Mouse (Mus musculus): ENCODE measurements around the gene Capn7. TPM values are rescaled to one million over a fixed set of nuclear protein-coding genes. Genes with fewer than 3 reads are reported as not detected.

Gene Capn7
- polyA plus RNA-seq, 1 experiment from 2014 or later, result 38.5 TPM

GRCm38 (mm10) chr14:31405652-31406051, 69.2 kb downstream of the Capn7 start:
- Histone ChIP-seq H3K27me3 (ENCODE audit: control insufficient read depth, insufficient read depth, low read length) (no peaks in the 10 kb centered on the region), H3K4me1 (ENCODE audit: control insufficient read depth, insufficient read depth, low read length) (peaks cover 4% of the 10 kb centered on the region; the same call in 1 of the 2 replicates), H3K4me2 (ENCODE audit: low read depth, low read length) (no peak overlapping the region), H3K27ac (replicated peaks; ENCODE audit: low read depth, low read length) (no peak overlapping the region), H3K36me3 (replicated peaks; ENCODE audit: control insufficient read depth, insufficient read depth, low read depth, low read length) (no peaks in the 10 kb centered on the region; the same call in 1 of the 2 replicates), H3K4me3 (ENCODE audit: low read depth, low read length) (no peak overlapping the region), H3K9me3 (replicated peaks; ENCODE audit: control insufficient read depth, low read length) (no peaks in the 10 kb centered on the region), H3K9ac (replicated peaks; ENCODE audit: low read length) (no peak overlapping the region)
- ATAC-seq (replicated peaks; ENCODE audit: insufficient number of reproducible peaks, low FRiP score, low TSS enrichment, low read depth) (no peak), DNase-seq (ENCODE audit: low spot score) (no peak)
- 85% methylated on average over 6 of the region's 6 CpGs for WGBS

GRCm38 (mm10) chr14:31406154-31406810, 69.8 kb downstream of the Capn7 start:
- no peak overlapping the region for H3K4me2 ChIP-seq (ENCODE audit: low read depth, low read length)
- ATAC-seq (replicated peaks; ENCODE audit: insufficient number of reproducible peaks, low FRiP score, low TSS enrichment, low read depth) (no peak), DNase-seq (ENCODE audit: low spot score) (no peak)
- no peak overlapping the region for H3K4me3 ChIP-seq (ENCODE audit: low read depth, low read length)
- H3K4me1 ChIP-seq (ENCODE audit: control insufficient read depth, insufficient read depth, low read length), result peaks cover 4% of the 10 kb centered on the region; the same call in 1 of the 2 replicates
- WGBS, result 85% methylated on average over 12 of the region's 12 CpGs
- no peak overlapping the region for H3K27ac ChIP-seq (replicated peaks; ENCODE audit: low read depth, low read length)
- no peak overlapping the region for H3K9ac ChIP-seq (replicated peaks; ENCODE audit: low read length)
- no peaks in the 10 kb centered on the region; the same call in 1 of the 2 replicates for H3K36me3 ChIP-seq (replicated peaks; ENCODE audit: control insufficient read depth, insufficient read depth, low read depth, low read length)
- no peaks in the 10 kb centered on the region for H3K9me3 ChIP-seq (replicated peaks; ENCODE audit: control insufficient read depth, low read length)
- H3K27me3 ChIP-seq (ENCODE audit: control insufficient read depth, insufficient read depth, low read length), result no peaks in the 10 kb centered on the region

GRCm38 (mm10) chr14:31407208-31407607, 70.8 kb downstream of the Capn7 start:
- Histone ChIP-seq H3K27me3 (ENCODE audit: control insufficient read depth, insufficient read depth, low read length) (no peaks in the 10 kb centered on the region), H3K4me1 (ENCODE audit: control insufficient read depth, insufficient read depth, low read length) (peaks cover 4% of the 10 kb centered on the region; the same call in 1 of the 2 replicates), H3K9me3 (replicated peaks; ENCODE audit: control insufficient read depth, low read length) (no peaks in the 10 kb centered on the region), H3K4me3 (ENCODE audit: low read depth, low read length) (no peak overlapping the region), H3K4me2 (ENCODE audit: low read depth, low read length) (no peak overlapping the region), H3K27ac (replicated peaks; ENCODE audit: low read depth, low read length) (no peak overlapping the region; the same call in 1 of the 2 replicates), H3K9ac (replicated peaks; ENCODE audit: low read length) (no peak overlapping the region), H3K36me3 (replicated peaks; ENCODE audit: control insufficient read depth, insufficient read depth, low read depth, low read length) (no peaks in the 10 kb centered on the region; the same call in 1 of the 2 replicates)
- ATAC-seq (replicated peaks; ENCODE audit: insufficient number of reproducible peaks, low FRiP score, low TSS enrichment, low read depth) (no peak), DNase-seq (ENCODE audit: low spot score) (no peak)
- 73% methylated on average over 15 of the region's 15 CpGs for WGBS

GRCm38 (mm10) chr14:31407911-31408604, 71.6 kb downstream of the Capn7 start:
- peaks cover 4% of the 10 kb centered on the region for H3K4me1 ChIP-seq (ENCODE audit: control insufficient read depth, insufficient read depth, low read length)

GRCm38 (mm10) chr14:31408666-31409065, 72.2 kb downstream of the Capn7 start:
- 24% methylated on average over 8 of the region's 8 CpGs for WGBS
- DNase-seq (ENCODE audit: low spot score), result no peak
- Histone ChIP-seq H3K4me2 (ENCODE audit: low read depth, low read length) (no peak overlapping the region), H3K9me3 (replicated peaks; ENCODE audit: control insufficient read depth, low read length) (no peaks in the 10 kb centered on the region), H3K27me3 (ENCODE audit: control insufficient read depth, insufficient read depth, low read length) (no peaks in the 10 kb centered on the region), H3K27ac (replicated peaks; ENCODE audit: low read depth, low read length) (no peak overlapping the region), H3K36me3 (replicated peaks; ENCODE audit: control insufficient read depth, insufficient read depth, low read depth, low read length) (no peaks in the 10 kb centered on the region; the same call in 1 of the 2 replicates), H3K4me1 (ENCODE audit: control insufficient read depth, insufficient read depth, low read length) (peaks cover 4% of the 10 kb centered on the region), H3K9ac (replicated peaks; ENCODE audit: low read length) (no peak overlapping the region), H3K4me3 (ENCODE audit: low read depth, low read length) (no peak overlapping the region)
- ATAC-seq (replicated peaks; ENCODE audit: insufficient number of reproducible peaks, low FRiP score, low TSS enrichment, low read depth), result no peak

More at GRCm38 (mm10) chr14:31407911-31408604, 71.6 kb downstream of the Capn7 start:
- no peak overlapping the region for H3K9ac ChIP-seq (replicated peaks; ENCODE audit: low read length)
- no peaks in the 10 kb centered on the region; the same call in 1 of the 2 replicates for H3K36me3 ChIP-seq (replicated peaks; ENCODE audit: control insufficient read depth, insufficient read depth, low read depth, low read length)
- WGBS, result 46% methylated on average over 6 of the region's 6 CpGs
- no peak overlapping the region for H3K4me2 ChIP-seq (ENCODE audit: low read depth, low read length)
- H3K4me3 ChIP-seq (ENCODE audit: low read depth, low read length), result no peak overlapping the region
- DNase-seq (ENCODE audit: low spot score), result no peak
- no peaks in the 10 kb centered on the region for H3K27me3 ChIP-seq (ENCODE audit: control insufficient read depth, insufficient read depth, low read length)
- no peak for ATAC-seq (replicated peaks; ENCODE audit: insufficient number of reproducible peaks, low FRiP score, low TSS enrichment, low read depth)
- H3K27ac ChIP-seq (replicated peaks; ENCODE audit: low read depth, low read length), result no peak overlapping the region
- no peaks in the 10 kb centered on the region for H3K9me3 ChIP-seq (replicated peaks; ENCODE audit: control insufficient read depth, low read length)

GRCm38 (mm10) chr14:31410123-31410724, 73.8 kb downstream of the Capn7 start:
- ATAC-seq (replicated peaks; ENCODE audit: insufficient number of reproducible peaks, low FRiP score, low TSS enrichment, low read depth), result no peak
- H3K4me1 ChIP-seq (ENCODE audit: control insufficient read depth, insufficient read depth, low read length), result peaks cover 4% of the 10 kb centered on the region

GRCm38 (mm10) chr14:31410737-31411136, 74.3 kb downstream of the Capn7 start:
- DNase-seq (ENCODE audit: low spot score) (no peak), ATAC-seq (replicated peaks; ENCODE audit: insufficient number of reproducible peaks, low FRiP score, low TSS enrichment, low read depth) (no peak)
- Histone ChIP-seq H3K9me3 (replicated peaks; ENCODE audit: control insufficient read depth, low read length) (no peaks in the 10 kb centered on the region), H3K4me1 (ENCODE audit: control insufficient read depth, insufficient read depth, low read length) (peaks cover 4% of the 10 kb centered on the region), H3K36me3 (replicated peaks; ENCODE audit: control insufficient read depth, insufficient read depth, low read depth, low read length) (no peaks in the 10 kb centered on the region), H3K9ac (replicated peaks; ENCODE audit: low read length) (no peak overlapping the region), H3K27me3 (ENCODE audit: control insufficient read depth, insufficient read depth, low read length) (no peaks in the 10 kb centered on the region), H3K27ac (replicated peaks; ENCODE audit: low read depth, low read length) (no peak overlapping the region), H3K4me3 (ENCODE audit: low read depth, low read length) (no peak overlapping the region), H3K4me2 (ENCODE audit: low read depth, low read length) (no peak overlapping the region)
- WGBS, result 78% methylated on average over 4 of the region's 4 CpGs

More at GRCm38 (mm10) chr14:31410123-31410724, 73.8 kb downstream of the Capn7 start:
- no peak for DNase-seq (ENCODE audit: low spot score)
- Histone ChIP-seq H3K27me3 (ENCODE audit: control insufficient read depth, insufficient read depth, low read length) (no peaks in the 10 kb centered on the region), H3K36me3 (replicated peaks; ENCODE audit: control insufficient read depth, insufficient read depth, low read depth, low read length) (no peaks in the 10 kb centered on the region), H3K27ac (replicated peaks; ENCODE audit: low read depth, low read length) (no peak overlapping the region), H3K4me2 (ENCODE audit: low read depth, low read length) (no peak overlapping the region), H3K9ac (replicated peaks; ENCODE audit: low read length) (no peak overlapping the region), H3K4me3 (ENCODE audit: low read depth, low read length) (no peak overlapping the region), H3K9me3 (replicated peaks; ENCODE audit: control insufficient read depth, low read length) (no peaks in the 10 kb centered on the region)
- WGBS, result 75% methylated on average over 9 of the region's 9 CpGs

- H3K9me3 ChIP-seq (replicated peaks; ENCODE audit: control insufficient read depth, low read length), result no peaks in the 10 kb centered on the region
- ATAC-seq (replicated peaks; ENCODE audit: insufficient number of reproducible peaks, low FRiP score, low TSS enrichment, low read depth) (no peak), DNase-seq (ENCODE audit: low spot score) (no peak)
- no peak overlapping the region for H3K4me2 ChIP-seq (ENCODE audit: low read depth, low read length)
- no peaks in the 10 kb centered on the region for H3K36me3 ChIP-seq (replicated peaks; ENCODE audit: control insufficient read depth, insufficient read depth, low read depth, low read length)
- no peak overlapping the region for H3K27ac ChIP-seq (replicated peaks; ENCODE audit: low read depth, low read length)
- H3K4me1 ChIP-seq (ENCODE audit: control insufficient read depth, insufficient read depth, low read length), result peaks cover 4% of the 10 kb centered on the region
- no peak overlapping the region for H3K4me3 ChIP-seq (ENCODE audit: low read depth, low read length)
- no peak overlapping the region for H3K9ac ChIP-seq (replicated peaks; ENCODE audit: low read length)
- H3K27me3 ChIP-seq (ENCODE audit: control insufficient read depth, insufficient read depth, low read length), result no peaks in the 10 kb centered on the region
- WGBS, result 58% methylated on average over 10 of the region's 10 CpGs
Measured at GRCm38 (mm10) chr14:31412651-31413056, 76.2 kb downstream of the Capn7 start.
